Mouse (Mus musculus): ENCODE data around the gene Eif4e1b. TPM values are rescaled to one million over a fixed set of nuclear protein-coding genes. Genes with fewer than 3 reads are reported as not detected.

The Eif4e1b gene
- polyA plus RNA-seq (2014; fragmentation: Nextera tagmentation; extraction: Ambion mirVana) = not detected in 2 replicates

DNA sequence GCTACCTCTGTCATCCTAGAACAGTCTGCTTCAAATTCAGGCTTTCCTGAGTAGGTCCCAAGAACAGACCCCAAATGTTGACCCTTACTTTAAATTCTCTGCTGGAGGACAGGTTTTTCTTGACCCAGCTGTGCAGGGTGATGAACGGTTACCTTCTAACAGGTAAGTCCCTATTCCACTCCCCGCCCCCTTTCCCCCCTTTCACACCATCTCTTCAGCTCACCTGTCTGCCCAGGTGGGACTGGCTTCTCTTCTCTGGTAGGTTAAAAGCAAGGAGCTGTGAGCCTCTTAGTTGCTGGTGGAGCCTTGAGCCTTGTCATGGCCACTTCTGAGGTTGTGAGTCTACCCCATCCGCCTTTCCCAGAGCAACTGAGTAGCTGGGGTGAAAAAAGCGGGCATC lies at the start of gene Eif4e1b:
Eif4e1b (plus strand) TSS at position 301 of the 400 bp plus-strand sequence.
- Histone ChIP-seq H3K4me1 (ENCODE audit: control insufficient read depth, insufficient read depth, low read length) (no peaks in the 10 kb centered on the region), H3K27me3 (ENCODE audit: control insufficient read depth, insufficient read depth, low read length) (no peaks in the 10 kb centered on the region), H3K9me3 (ENCODE audit: control insufficient read depth, low read depth, low read length) (no peaks in the 10 kb centered on the region), H3K36me3 (ENCODE audit: control insufficient read depth, insufficient read depth, low read length) (no peaks in the 10 kb centered on the region), H3K9ac (replicated peaks; ENCODE audit: low read depth, low read length) (no peak within 1 kb of the TSS), H3K4me3 (ENCODE audit: low read depth, low read length) (no peak within 1 kb of the TSS), H3K27ac (ENCODE audit: low read length) (no peak within 1 kb of the TSS), H3K4me2 (replicated peaks; ENCODE audit: low read depth, low read length) (no peak within 1 kb of the TSS)
- WGBS = 82% methylated on average over 4 of the region's 4 CpGs
- no peak for ATAC-seq (ENCODE audit: insufficient number of reproducible peaks, insufficient read depth, low FRiP score, low read depth)

DNA sequence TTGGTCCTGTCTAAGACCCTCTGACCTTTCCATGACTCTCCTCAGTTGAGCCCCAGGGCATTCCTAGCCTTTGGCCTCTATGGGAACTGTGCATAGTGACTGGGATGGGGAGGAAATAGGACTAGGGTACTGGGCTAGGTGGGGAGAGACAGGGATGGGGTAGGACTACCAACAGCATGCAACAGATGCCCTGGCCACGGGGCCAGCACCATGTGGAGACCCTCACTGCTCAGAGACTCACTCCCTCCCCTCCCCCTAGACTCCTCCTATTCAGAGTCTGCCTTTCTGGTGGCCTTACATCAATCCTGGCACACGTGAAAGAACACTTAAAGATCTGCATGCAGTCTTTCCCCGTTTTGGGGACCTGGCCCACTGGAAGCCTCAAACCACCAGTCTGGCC lies 46.9 kb upstream of the Eif4e1b start:
- Histone ChIP-seq H3K4me3 (ENCODE audit: low read depth, low read length) (no peak overlapping the region), H3K9ac (replicated peaks; ENCODE audit: low read depth, low read length) (no peak overlapping the region), H3K27ac (ENCODE audit: low read length) (no peak overlapping the region), H3K27me3 (ENCODE audit: control insufficient read depth, insufficient read depth, low read length) (peaks cover 38% of the 10 kb centered on the region), H3K4me1 (ENCODE audit: control insufficient read depth, insufficient read depth, low read length) (peaks cover 6% of the 10 kb centered on the region; the same call in 1 of the 2 replicates), H3K36me3 (ENCODE audit: control insufficient read depth, insufficient read depth, low read length) (no peaks in the 10 kb centered on the region), H3K4me2 (replicated peaks; ENCODE audit: low read depth, low read length) (peak overlapping the region; percentile 59; the same call in 1 of the 2 replicates), H3K9me3 (ENCODE audit: control insufficient read depth, low read depth, low read length) (no peaks in the 10 kb centered on the region)
- WGBS = 29% methylated on average over 3 of the region's 3 CpGs
- no peak for ATAC-seq (ENCODE audit: insufficient number of reproducible peaks, insufficient read depth, low FRiP score, low read depth)

DNA sequence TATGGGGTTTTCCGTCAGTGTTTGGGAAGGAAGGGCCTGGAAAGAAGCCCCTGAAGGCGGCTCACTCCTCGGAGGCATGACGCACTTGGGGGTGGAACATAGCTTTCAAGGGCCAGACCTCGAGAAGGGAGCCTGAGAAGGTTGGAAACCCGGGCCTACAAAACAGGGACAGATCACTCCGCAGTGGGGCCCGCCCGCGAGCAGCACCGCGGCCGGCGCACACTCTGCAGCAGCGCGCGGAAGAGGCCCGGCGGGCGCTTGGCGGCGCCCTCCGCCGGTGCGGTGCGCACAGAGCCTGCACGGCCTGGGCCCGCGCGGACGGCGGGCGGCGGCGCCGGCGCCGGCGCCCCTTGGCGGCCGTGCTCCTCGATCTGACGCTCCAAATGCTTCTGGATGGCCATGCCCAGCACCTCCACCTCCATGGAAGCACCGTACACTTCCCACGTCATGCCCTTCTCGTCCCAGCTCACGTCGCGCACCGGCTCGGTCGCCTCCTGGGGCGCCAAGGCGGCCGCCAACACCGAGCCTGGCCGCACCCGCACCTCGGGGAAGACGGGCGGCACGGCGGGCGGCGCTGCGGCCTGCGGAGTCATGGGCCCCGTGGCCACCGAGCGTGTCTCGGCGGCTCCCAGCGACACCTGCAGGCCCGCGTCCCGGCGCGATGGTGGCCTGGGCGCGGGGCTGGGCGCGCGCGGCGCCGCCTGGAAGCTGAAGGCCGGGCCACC lies 46.1 kb upstream of the Eif4e1b start:
- H3K27ac ChIP-seq (ENCODE audit: low read length) = no peak overlapping the region
- H3K4me2 ChIP-seq (replicated peaks; ENCODE audit: low read depth, low read length) = peak overlapping the region; percentile 59
- ATAC-seq (ENCODE audit: insufficient number of reproducible peaks, insufficient read depth, low FRiP score, low read depth) = peak; percentile 80; the same call in 1 of the 2 replicates
- no peaks in the 10 kb centered on the region for H3K9me3 ChIP-seq (ENCODE audit: control insufficient read depth, low read depth, low read length)
- WGBS = under 1% methylated on average over 85 of the region's 87 CpGs
- no peak overlapping the region for H3K9ac ChIP-seq (replicated peaks; ENCODE audit: low read depth, low read length)
- H3K36me3 ChIP-seq (ENCODE audit: control insufficient read depth, insufficient read depth, low read length) = no peaks in the 10 kb centered on the region
- H3K27me3 ChIP-seq (ENCODE audit: control insufficient read depth, insufficient read depth, low read length) = peaks cover 38% of the 10 kb centered on the region
- H3K4me1 ChIP-seq (ENCODE audit: control insufficient read depth, insufficient read depth, low read length) = peaks cover 6% of the 10 kb centered on the region; the same call in 1 of the 2 replicates
- peak overlapping the region; percentile 36 for H3K4me3 ChIP-seq (ENCODE audit: low read depth, low read length)

DNA sequence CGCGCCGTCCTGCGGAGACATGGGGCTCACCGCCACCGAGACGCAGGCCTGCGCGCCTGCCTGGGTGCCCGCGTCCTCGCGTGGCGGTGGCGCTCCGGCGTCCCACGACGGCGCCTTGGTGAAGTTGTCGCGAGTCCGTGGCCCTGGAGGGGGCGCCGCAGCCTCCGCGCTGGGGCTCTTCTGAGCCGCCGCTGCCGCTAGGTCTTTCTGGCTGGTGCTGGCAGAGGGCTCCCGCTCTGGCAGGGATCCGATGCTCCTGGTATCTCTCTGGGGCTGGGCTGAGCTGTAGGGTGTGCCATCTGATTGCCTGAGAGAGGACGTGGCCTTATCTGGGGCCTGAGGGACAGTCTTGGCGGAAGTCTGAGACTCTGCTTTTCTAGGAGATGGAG lies 45.6 kb upstream of the Eif4e1b start:
- no peak for ATAC-seq (ENCODE audit: insufficient number of reproducible peaks, insufficient read depth, low FRiP score, low read depth)
- Histone ChIP-seq H3K9ac (replicated peaks; ENCODE audit: low read depth, low read length) (no peak overlapping the region), H3K36me3 (ENCODE audit: control insufficient read depth, insufficient read depth, low read length) (no peaks in the 10 kb centered on the region), H3K4me1 (ENCODE audit: control insufficient read depth, insufficient read depth, low read length) (peaks cover 6% of the 10 kb centered on the region; the same call in 1 of the 2 replicates), H3K27ac (ENCODE audit: low read length) (no peak overlapping the region), H3K4me3 (ENCODE audit: low read depth, low read length) (peak overlapping the region; percentile 36), H3K4me2 (replicated peaks; ENCODE audit: low read depth, low read length) (peak overlapping the region; percentile 59), H3K9me3 (ENCODE audit: control insufficient read depth, low read depth, low read length) (no peaks in the 10 kb centered on the region), H3K27me3 (ENCODE audit: control insufficient read depth, insufficient read depth, low read length) (peaks cover 38% of the 10 kb centered on the region)
- WGBS = 4% methylated on average over 17 of the region's 34 CpGs

DNA sequence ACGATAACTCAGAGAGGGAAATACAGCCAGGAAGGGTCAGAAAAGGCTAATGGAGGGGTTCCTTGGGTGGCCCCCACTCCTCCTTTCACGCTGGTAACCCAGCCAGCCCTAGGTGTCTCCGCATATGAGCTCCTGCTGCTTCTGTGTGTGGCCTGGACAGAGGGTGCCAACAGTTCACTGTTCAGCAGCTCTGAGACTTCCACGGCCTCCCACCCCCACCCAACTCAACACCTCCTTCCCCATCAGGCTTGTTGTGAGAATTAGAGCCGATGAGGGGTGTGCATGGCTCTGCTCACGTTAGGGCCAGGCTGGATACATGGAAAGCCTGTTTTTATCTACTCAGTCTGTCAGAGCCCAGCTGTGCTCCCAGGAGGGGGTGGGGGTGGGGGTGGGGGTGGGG lies 37.7 kb upstream of the Eif4e1b start:
- WGBS = 41% methylated on average over 6 of the region's 6 CpGs

DNA sequence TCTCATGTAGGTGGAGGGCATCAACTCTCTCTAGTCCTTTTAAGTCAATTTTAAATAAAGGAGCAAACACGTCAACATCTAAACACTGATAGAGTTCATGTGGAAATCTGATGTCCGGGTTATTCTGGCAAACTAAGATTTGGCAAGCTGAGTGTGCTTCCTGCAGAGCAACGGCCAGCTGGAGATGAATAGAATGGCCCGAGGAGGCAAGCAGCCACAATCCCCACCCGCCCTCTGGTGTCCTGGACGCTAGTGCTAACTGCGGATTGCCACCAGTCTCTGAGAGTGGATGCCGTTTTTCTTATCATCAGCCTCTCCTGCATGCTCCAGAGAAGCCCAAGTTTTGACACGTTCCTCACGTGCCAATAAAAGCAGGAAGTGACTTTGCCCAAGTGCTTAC lies 36.9 kb upstream of the Eif4e1b start:
- 0 out of 2 replicates have a peak, but pooled peaks cover 2% of the 10 kb centered on the region for H3K27me3 ChIP-seq (ENCODE audit: control insufficient read depth, insufficient read depth, low read length)

More for the DNA sequence above, 37.7 kb upstream of the Eif4e1b start:
- H3K27ac ChIP-seq (ENCODE audit: low read length) = no peak overlapping the region
- peaks cover 5% of the 10 kb centered on the region; the same call in 1 of the 2 replicates for H3K4me1 ChIP-seq (ENCODE audit: control insufficient read depth, insufficient read depth, low read length)
- H3K4me3 ChIP-seq (ENCODE audit: low read depth, low read length) = no peak overlapping the region
- H3K4me2 ChIP-seq (replicated peaks; ENCODE audit: low read depth, low read length) = no peak overlapping the region
- no peak for ATAC-seq (ENCODE audit: insufficient number of reproducible peaks, insufficient read depth, low FRiP score, low read depth)
- 0 out of 2 replicates have a peak, but pooled peaks cover 2% of the 10 kb centered on the region for H3K27me3 ChIP-seq (ENCODE audit: control insufficient read depth, insufficient read depth, low read length)
- H3K36me3 ChIP-seq (ENCODE audit: control insufficient read depth, insufficient read depth, low read length) = no peaks in the 10 kb centered on the region
- no peak overlapping the region for H3K9ac ChIP-seq (replicated peaks; ENCODE audit: low read depth, low read length)
- H3K9me3 ChIP-seq (ENCODE audit: control insufficient read depth, low read depth, low read length) = no peaks in the 10 kb centered on the region

DNA sequence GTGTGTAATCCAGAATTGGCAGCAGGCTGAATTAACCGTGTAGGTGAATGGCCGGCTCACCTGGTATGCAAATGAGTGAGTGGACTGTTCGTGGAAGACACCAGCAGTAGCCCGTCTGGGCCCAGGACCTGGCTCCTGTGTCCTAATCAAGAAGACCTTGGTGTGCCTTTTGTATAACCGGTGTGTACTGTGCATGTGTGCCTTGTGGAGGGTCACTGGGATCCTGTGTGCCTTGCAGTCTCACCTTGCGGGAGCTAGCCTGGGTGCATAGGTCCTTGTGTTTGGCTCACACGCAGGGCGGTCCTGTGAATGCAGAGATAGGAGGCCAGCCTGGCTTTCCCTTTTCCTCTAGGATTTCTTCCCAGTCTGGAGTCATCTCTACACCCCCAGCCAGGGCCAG lies 35.6 kb upstream of the Eif4e1b start:
- peaks cover 2% of the 10 kb centered on the region; the same call in 1 of the 2 replicates for H3K27me3 ChIP-seq (ENCODE audit: control insufficient read depth, insufficient read depth, low read length)
- WGBS = 82% methylated on average over 8 of the region's 8 CpGs

More for the DNA sequence above, 36.9 kb upstream of the Eif4e1b start:
- no peak overlapping the region for H3K4me2 ChIP-seq (replicated peaks; ENCODE audit: low read depth, low read length)
- no peaks in the 10 kb centered on the region for H3K36me3 ChIP-seq (ENCODE audit: control insufficient read depth, insufficient read depth, low read length)
- H3K27ac ChIP-seq (ENCODE audit: low read length) = no peak overlapping the region
- no peak for ATAC-seq (ENCODE audit: insufficient number of reproducible peaks, insufficient read depth, low FRiP score, low read depth)
- 43% methylated on average over 10 of the region's 10 CpGs for WGBS
- peaks cover 5% of the 10 kb centered on the region; the same call in 1 of the 2 replicates for H3K4me1 ChIP-seq (ENCODE audit: control insufficient read depth, insufficient read depth, low read length)
- H3K9me3 ChIP-seq (ENCODE audit: control insufficient read depth, low read depth, low read length) = no peaks in the 10 kb centered on the region
- no peak overlapping the region for H3K4me3 ChIP-seq (ENCODE audit: low read depth, low read length)
- no peak overlapping the region for H3K9ac ChIP-seq (replicated peaks; ENCODE audit: low read depth, low read length)

DNA sequence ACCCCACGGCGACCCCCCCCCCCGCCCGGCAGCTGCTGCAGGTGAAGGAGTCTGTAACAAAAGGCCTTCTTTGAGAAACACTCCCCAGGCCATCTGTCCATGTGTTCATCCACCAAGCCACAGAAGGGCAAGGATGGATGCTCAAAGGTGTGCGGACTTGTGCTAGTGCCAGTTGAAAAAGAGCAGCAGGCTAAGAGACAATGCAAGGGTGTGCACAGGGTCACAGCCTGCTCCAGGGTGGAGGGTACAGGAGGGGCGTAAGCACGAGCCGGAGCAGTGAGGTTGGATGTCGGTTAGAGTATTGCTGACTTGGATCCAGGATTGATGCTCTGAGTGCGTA lies 35.1 kb upstream of the Eif4e1b start:
- peak overlapping the region; percentile 93; the same call in 1 of the 2 replicates for H3K4me2 ChIP-seq (replicated peaks; ENCODE audit: low read depth, low read length)

More for the DNA sequence above, 35.6 kb upstream of the Eif4e1b start:
- Histone ChIP-seq H3K36me3 (ENCODE audit: control insufficient read depth, insufficient read depth, low read length) (no peaks in the 10 kb centered on the region), H3K9ac (replicated peaks; ENCODE audit: low read depth, low read length) (no peak overlapping the region), H3K4me3 (ENCODE audit: low read depth, low read length) (no peak overlapping the region), H3K27ac (ENCODE audit: low read length) (no peak overlapping the region), H3K9me3 (ENCODE audit: control insufficient read depth, low read depth, low read length) (no peaks in the 10 kb centered on the region), H3K4me1 (ENCODE audit: control insufficient read depth, insufficient read depth, low read length) (peaks cover 5% of the 10 kb centered on the region; the same call in 1 of the 2 replicates), H3K4me2 (replicated peaks; ENCODE audit: low read depth, low read length) (no peak overlapping the region)
- no peak for ATAC-seq (ENCODE audit: insufficient number of reproducible peaks, insufficient read depth, low FRiP score, low read depth)

More for the DNA sequence above, 35.1 kb upstream of the Eif4e1b start:
- H3K4me3 ChIP-seq (ENCODE audit: low read depth, low read length) = no peak overlapping the region
- H3K27ac ChIP-seq (ENCODE audit: low read length) = no peak overlapping the region
- 43% methylated on average over 10 of the region's 10 CpGs for WGBS
- no peaks in the 10 kb centered on the region for H3K9me3 ChIP-seq (ENCODE audit: control insufficient read depth, low read depth, low read length)
- no peak overlapping the region for H3K9ac ChIP-seq (replicated peaks; ENCODE audit: low read depth, low read length)
- ATAC-seq (ENCODE audit: insufficient number of reproducible peaks, insufficient read depth, low FRiP score, low read depth) = no peak
- H3K4me1 ChIP-seq (ENCODE audit: control insufficient read depth, insufficient read depth, low read length) = peaks cover 5% of the 10 kb centered on the region; the same call in 1 of the 2 replicates
- peaks cover 2% of the 10 kb centered on the region; the same call in 1 of the 2 replicates for H3K27me3 ChIP-seq (ENCODE audit: control insufficient read depth, insufficient read depth, low read length)
- H3K36me3 ChIP-seq (ENCODE audit: control insufficient read depth, insufficient read depth, low read length) = no peaks in the 10 kb centered on the region
